Mouse (Mus musculus): Measurements from ENCODE around the gene Dlec1. TPM values are rescaled to one million over a fixed set of nuclear protein-coding genes. Genes with fewer than 3 reads are reported as not detected.

The Dlec1 gene
- polyA plus RNA-seq, 1 experiment from 2014 or later = 1.1 TPM

DNA sequence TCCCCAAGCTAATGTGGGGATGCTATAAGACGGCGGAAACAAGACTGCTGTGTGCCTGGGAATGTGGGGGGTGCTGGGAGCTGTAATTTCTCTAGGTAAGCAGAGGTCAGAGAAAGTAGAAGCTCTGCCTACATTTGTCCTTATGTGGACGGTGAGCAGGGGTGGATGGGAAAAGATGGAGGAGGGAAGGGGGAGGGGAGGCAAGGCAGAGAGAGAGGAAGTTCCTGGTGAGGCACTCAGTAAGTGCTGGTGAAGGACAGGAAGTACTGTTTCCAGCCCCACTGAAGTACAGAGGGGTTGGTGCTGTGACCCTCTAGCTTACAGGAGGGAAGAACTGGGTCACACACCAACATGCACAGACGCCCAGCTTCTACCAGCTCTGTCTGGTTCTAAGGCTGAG, 38.0 kb upstream of the Dlec1 start:
- H3K4me1 ChIP-seq (ENCODE audit: insufficient read depth) = peaks cover 5% of the 10 kb centered on the region; the same call in 1 of the 2 replicates
- DNase-seq (no peak), ATAC-seq (ENCODE audit: insufficient read depth) (no peak)
- no peak overlapping the region for H3K4me2 ChIP-seq
- no peaks in the 10 kb centered on the region for H3K36me3 ChIP-seq (ENCODE audit: insufficient read depth)
- H3K9ac ChIP-seq = no peak overlapping the region
- no peak for TF ChIP-seq CTCF (IDR thresholded peaks at IDR 0.05; ENCODE audit: low read depth)
- no peak overlapping the region for H3K4me3 ChIP-seq (ENCODE audit: low read depth, low read length)
- WGBS = 45% methylated on average over 4 of the region's 4 CpGs
- no peaks in the 10 kb centered on the region for H3K27me3 ChIP-seq (ENCODE audit: insufficient read depth, low read length)
- no peaks in the 10 kb centered on the region for H3K9me3 ChIP-seq (ENCODE audit: low read depth, low read length)
- no peak overlapping the region; the same call in 1 of the 2 replicates for H3K27ac ChIP-seq (ENCODE audit: low read depth)

DNA sequence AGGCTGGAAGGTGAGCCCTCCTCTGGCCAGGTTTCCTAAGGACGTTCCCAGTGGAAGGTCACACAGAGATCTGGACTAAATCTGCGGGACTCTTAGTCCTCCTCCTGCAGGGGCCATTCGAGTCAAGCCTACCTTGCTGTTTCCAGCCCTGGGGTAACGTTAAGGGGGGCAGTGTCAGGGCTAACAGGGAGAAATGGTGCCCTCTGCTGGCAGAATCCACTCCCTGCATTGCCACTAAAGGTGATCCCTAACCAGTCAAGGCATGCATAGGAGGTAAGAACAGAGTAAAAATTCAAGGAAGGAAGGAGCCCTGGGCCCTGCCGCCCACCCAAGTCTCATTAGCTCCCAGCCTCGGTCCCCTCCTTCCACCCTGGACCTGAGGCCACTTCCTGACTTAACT, 34.7 kb upstream of the Dlec1 start:
- WGBS = under 1% methylated on average over 6 of the region's 6 CpGs
- 0 out of 2 replicates have a peak, but pooled peaks cover under 1% of the 10 kb centered on the region for H3K36me3 ChIP-seq (ENCODE audit: insufficient read depth)
- H3K4me2 ChIP-seq = no peak overlapping the region
- H3K27me3 ChIP-seq (ENCODE audit: insufficient read depth, low read length) = no peaks in the 10 kb centered on the region
- no peak overlapping the region for H3K27ac ChIP-seq (ENCODE audit: low read depth)
- H3K9me3 ChIP-seq (ENCODE audit: low read depth, low read length) = no peaks in the 10 kb centered on the region
- peak; percentile 48 for ATAC-seq (ENCODE audit: insufficient read depth)
- peak; percentile 96 for TF ChIP-seq CTCF (IDR thresholded peaks at IDR 0.05; ENCODE audit: low read depth)
- DNase-seq = peak; percentile 90
- peaks cover 5% of the 10 kb centered on the region; the same call in 1 of the 2 replicates for H3K4me1 ChIP-seq (ENCODE audit: insufficient read depth)
- H3K9ac ChIP-seq = no peak overlapping the region
- no peak overlapping the region for H3K4me3 ChIP-seq (ENCODE audit: low read depth, low read length)

GRCm38 (mm10) chr9:119068266-119068665, 34.0 kb upstream of the Dlec1 start:
- no peaks in the 10 kb centered on the region for H3K27me3 ChIP-seq (ENCODE audit: insufficient read depth, low read length)
- WGBS = 63% methylated on average over 11 of the region's 11 CpGs
- ATAC-seq (ENCODE audit: insufficient read depth) = peak; percentile 26; the same call in 1 of the 2 replicates
- H3K36me3 ChIP-seq (ENCODE audit: insufficient read depth) = 0 out of 2 replicates have a peak, but pooled peaks cover 3% of the 10 kb centered on the region
- H3K4me2 ChIP-seq = no peak overlapping the region
- H3K9me3 ChIP-seq (ENCODE audit: low read depth, low read length) = no peaks in the 10 kb centered on the region
- TF ChIP-seq CTCF (IDR thresholded peaks at IDR 0.05; ENCODE audit: low read depth) = no peak
- DNase-seq = peak; percentile 52
- H3K4me1 ChIP-seq (ENCODE audit: insufficient read depth) = 0 out of 2 replicates have a peak, but pooled peaks cover 3% of the 10 kb centered on the region
- H3K4me3 ChIP-seq (ENCODE audit: low read depth, low read length) = no peak overlapping the region
- H3K9ac ChIP-seq = no peak overlapping the region
- no peak overlapping the region for H3K27ac ChIP-seq (ENCODE audit: low read depth)

DNA sequence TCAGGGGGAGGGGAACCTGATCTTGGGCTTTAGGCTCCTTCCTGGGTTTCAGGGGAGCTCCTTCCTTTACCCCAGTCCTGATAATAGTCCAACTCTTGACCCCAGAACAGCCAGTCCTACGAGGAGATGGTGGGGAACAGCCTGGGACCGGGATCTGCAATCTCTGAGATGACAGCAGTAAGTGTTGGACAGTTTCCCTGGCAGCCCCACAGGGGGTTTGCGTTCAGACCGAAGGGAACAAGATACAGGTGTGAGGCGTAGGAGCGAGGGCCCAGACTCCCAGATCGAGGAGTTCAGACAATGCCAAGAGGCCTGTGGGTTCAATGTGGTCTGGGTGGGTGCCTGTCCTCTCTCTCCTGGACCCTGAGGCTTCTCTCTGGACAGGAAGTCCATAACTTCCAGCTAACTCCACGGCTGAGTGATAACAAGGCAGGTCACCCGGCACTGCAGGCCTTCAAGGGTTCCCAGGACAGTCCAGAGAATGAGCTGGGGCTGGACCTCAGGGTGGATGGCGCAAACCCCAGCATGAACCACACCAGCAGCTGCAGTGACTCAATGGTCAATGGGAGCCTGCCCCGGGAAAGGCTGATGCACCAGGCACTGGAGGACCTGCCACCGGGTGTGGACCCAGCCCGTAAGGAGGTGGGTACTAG, 32.0 kb upstream of the Dlec1 start:
- Histone ChIP-seq H3K4me2 (no peak overlapping the region), H3K4me3 (ENCODE audit: low read depth, low read length) (no peak overlapping the region), H3K9ac (no peak overlapping the region), H3K9me3 (ENCODE audit: low read depth, low read length) (no peaks in the 10 kb centered on the region), H3K27ac (ENCODE audit: low read depth) (no peak overlapping the region), H3K36me3 (ENCODE audit: insufficient read depth) (peaks cover 15% of the 10 kb centered on the region; the same call in 1 of the 2 replicates), H3K27me3 (ENCODE audit: insufficient read depth, low read length) (no peaks in the 10 kb centered on the region), H3K4me1 (ENCODE audit: insufficient read depth) (peaks cover 2% of the 10 kb centered on the region; the same call in 1 of the 2 replicates)
- 70% methylated on average over 13 of the region's 13 CpGs for WGBS
- TF ChIP-seq CTCF (IDR thresholded peaks at IDR 0.05; ENCODE audit: low read depth) = no peak
- no peak for ATAC-seq (ENCODE audit: insufficient read depth)
- DNase-seq = no peak

DNA sequence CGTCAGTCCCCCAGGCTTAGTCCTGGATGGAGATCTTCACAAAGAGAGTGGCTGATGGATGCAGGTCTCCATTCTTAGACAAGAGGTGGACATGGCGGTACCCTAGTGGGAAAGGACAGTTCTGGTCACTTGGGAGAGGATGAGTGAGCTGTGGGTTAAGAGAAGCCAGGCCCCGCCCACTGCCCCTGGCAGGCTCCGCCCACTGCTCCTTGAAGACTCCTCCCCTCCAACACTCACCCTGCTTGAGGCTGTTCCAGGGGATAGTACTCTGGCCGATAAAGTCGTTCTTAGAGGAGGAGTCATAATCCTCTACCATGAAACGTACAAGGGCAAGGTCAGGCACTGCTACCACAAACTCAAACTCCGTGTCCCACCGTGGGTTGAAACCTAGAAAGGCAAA, 30.5 kb upstream of the Dlec1 start:
- H3K4me1 ChIP-seq (ENCODE audit: insufficient read depth) = peaks cover 2% of the 10 kb centered on the region; the same call in 1 of the 2 replicates
- H3K9me3 ChIP-seq (ENCODE audit: low read depth, low read length) = no peaks in the 10 kb centered on the region
- no peak for TF ChIP-seq CTCF (IDR thresholded peaks at IDR 0.05; ENCODE audit: low read depth)
- no peak overlapping the region for H3K9ac ChIP-seq
- no peak overlapping the region for H3K27ac ChIP-seq (ENCODE audit: low read depth)
- H3K4me2 ChIP-seq = no peak overlapping the region
- peaks cover 15% of the 10 kb centered on the region; the same call in 1 of the 2 replicates for H3K36me3 ChIP-seq (ENCODE audit: insufficient read depth)
- ATAC-seq (ENCODE audit: insufficient read depth) = no peak
- WGBS = 77% methylated on average over 9 of the region's 9 CpGs
- no peak for DNase-seq
- H3K27me3 ChIP-seq (ENCODE audit: insufficient read depth, low read length) = no peaks in the 10 kb centered on the region
- no peak overlapping the region for H3K4me3 ChIP-seq (ENCODE audit: low read depth, low read length)

GRCm38 (mm10) chr9:119073184-119073895, 28.9 kb upstream of the Dlec1 start:
- H3K9me3 ChIP-seq (ENCODE audit: low read depth, low read length) = no peaks in the 10 kb centered on the region
- ATAC-seq (ENCODE audit: insufficient read depth) (no peak), DNase-seq (peak; percentile 60)
- H3K4me1 ChIP-seq (ENCODE audit: insufficient read depth) = peaks cover 2% of the 10 kb centered on the region; the same call in 1 of the 2 replicates
- H3K27ac ChIP-seq (ENCODE audit: low read depth) = no peak overlapping the region
- no peak overlapping the region for H3K4me3 ChIP-seq (ENCODE audit: low read depth, low read length)
- no peak for TF ChIP-seq CTCF (IDR thresholded peaks at IDR 0.05; ENCODE audit: low read depth)
- no peak overlapping the region for H3K9ac ChIP-seq
- H3K36me3 ChIP-seq (ENCODE audit: insufficient read depth) = peaks cover 15% of the 10 kb centered on the region; the same call in 1 of the 2 replicates
- no peaks in the 10 kb centered on the region for H3K27me3 ChIP-seq (ENCODE audit: insufficient read depth, low read length)
- no peak overlapping the region for H3K4me2 ChIP-seq
- WGBS = 69% methylated on average over 15 of the region's 15 CpGs

GRCm38 (mm10) chr9:119075685-119076084, 26.6 kb upstream of the Dlec1 start:
- no peak for ATAC-seq (ENCODE audit: insufficient read depth)
- H3K4me2 ChIP-seq = no peak overlapping the region
- DNase-seq = no peak
- peaks cover 15% of the 10 kb centered on the region; the same call in 1 of the 2 replicates for H3K36me3 ChIP-seq (ENCODE audit: insufficient read depth)
- H3K4me3 ChIP-seq (ENCODE audit: low read depth, low read length) = no peak overlapping the region
- no peaks in the 10 kb centered on the region for H3K27me3 ChIP-seq (ENCODE audit: insufficient read depth, low read length)
- H3K9me3 ChIP-seq (ENCODE audit: low read depth, low read length) = no peaks in the 10 kb centered on the region
- H3K4me1 ChIP-seq (ENCODE audit: insufficient read depth) = peaks cover 2% of the 10 kb centered on the region; the same call in 1 of the 2 replicates
- H3K9ac ChIP-seq = no peak overlapping the region
- WGBS = 58% methylated on average over 16 of the region's 16 CpGs
- no peak for TF ChIP-seq CTCF (IDR thresholded peaks at IDR 0.05; ENCODE audit: low read depth)
- no peak overlapping the region for H3K27ac ChIP-seq (ENCODE audit: low read depth)

Measured in lung, embryonic 14.5 days (tissue).